Mouse (Mus musculus): ENCODE measurements around the gene Ppp1r13l.

GRCm38 (mm10) chr7:19426888-19427287 lies 67.3 kb downstream of the Ppp1r13l start:
- TF ChIP-seq POLR2A (IDR thresholded peaks at IDR 0.05; ENCODE audit: control insufficient read depth, low read depth, low read length) (no peak), CTCF (IDR thresholded peaks at IDR 0.05; ENCODE audit: control insufficient read depth, insufficient read depth, insufficient replicate concordance, low read depth, low read length) (no peak)

Data from testis, adult 2 months (tissue).